Mouse (Mus musculus) bone marrow, adult 2 months (tissue): ENCODE measurements around the gene Pcif1.

Experiments used
- CTCF ChIP-seq: fragments of 200-500 bp; IDR thresholded peaks from 2 replicates; pipeline ENCODE4 v1.5.1; 2011; ENCODE audit warnings: low read length, control low read depth; ENCODE audit not compliant: control insufficient read depth, insufficient read depth
- POLR2A ChIP-seq: fragments of 200-500 bp; IDR thresholded peaks from 2 replicates; pipeline ENCODE4 v1.6.1; 2011; ENCODE audit warnings: low read depth, mild to moderate bottlenecking, control low read depth, low read length, borderline replicate concordance; ENCODE audit not compliant: control insufficient read depth

DNA sequence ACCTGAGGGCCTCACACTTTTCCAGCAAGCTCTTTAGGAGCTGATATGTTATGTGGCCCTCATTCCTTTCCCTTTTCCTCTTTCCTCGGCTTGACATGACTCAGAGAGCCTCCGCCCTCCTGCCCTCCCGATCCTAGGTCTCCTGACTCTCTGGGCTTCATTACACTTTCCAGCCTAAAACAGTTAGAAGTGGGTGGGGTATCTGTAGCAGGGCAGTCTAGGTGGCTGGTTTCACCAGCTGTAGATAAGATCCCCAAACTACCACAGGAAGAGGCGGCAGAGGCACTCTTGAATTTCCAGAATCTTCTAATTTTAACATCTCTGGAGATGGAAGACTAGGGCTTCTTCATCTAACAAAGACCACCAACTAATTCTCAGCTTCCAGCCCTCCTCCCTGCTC, 14.5 kb upstream of the Pcif1 start:
- TF ChIP-seq CTCF: no peak
- no peak for TF ChIP-seq POLR2A
